Mouse (Mus musculus): ENCODE results near the gene Hist1h4m.
"Not testable (repeated sequence)": the region's sequence is repeated elsewhere in the genome, so short reads cannot be mapped to it uniquely, and the experiment has no call there.

Gene Hist1h4m

DNA sequence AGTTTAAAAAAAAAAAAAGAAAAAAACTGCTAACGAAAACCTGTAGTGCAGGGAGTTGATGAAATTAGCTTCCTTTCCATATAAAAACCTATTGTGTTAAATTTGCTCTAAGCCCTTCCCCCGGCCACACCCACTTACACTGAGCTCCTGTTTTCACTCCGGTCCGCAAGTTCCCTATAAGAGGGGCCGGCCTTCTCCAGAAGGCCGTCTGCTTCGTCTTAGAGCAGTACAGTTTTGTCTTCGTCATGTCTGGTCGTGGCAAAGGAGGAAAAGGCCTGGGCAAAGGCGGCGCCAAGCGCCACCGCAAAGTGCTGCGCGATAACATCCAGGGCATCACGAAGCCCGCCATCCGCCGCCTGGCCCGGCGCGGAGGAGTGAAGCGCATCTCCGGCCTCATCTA, at the start of gene Hist1h4m:
Hist1h4m (plus strand) TSS at position 208 of the 400 bp plus-strand sequence.
- not testable (repeated sequence) for DNase-seq (ENCODE audit: low spot score)

DNA sequence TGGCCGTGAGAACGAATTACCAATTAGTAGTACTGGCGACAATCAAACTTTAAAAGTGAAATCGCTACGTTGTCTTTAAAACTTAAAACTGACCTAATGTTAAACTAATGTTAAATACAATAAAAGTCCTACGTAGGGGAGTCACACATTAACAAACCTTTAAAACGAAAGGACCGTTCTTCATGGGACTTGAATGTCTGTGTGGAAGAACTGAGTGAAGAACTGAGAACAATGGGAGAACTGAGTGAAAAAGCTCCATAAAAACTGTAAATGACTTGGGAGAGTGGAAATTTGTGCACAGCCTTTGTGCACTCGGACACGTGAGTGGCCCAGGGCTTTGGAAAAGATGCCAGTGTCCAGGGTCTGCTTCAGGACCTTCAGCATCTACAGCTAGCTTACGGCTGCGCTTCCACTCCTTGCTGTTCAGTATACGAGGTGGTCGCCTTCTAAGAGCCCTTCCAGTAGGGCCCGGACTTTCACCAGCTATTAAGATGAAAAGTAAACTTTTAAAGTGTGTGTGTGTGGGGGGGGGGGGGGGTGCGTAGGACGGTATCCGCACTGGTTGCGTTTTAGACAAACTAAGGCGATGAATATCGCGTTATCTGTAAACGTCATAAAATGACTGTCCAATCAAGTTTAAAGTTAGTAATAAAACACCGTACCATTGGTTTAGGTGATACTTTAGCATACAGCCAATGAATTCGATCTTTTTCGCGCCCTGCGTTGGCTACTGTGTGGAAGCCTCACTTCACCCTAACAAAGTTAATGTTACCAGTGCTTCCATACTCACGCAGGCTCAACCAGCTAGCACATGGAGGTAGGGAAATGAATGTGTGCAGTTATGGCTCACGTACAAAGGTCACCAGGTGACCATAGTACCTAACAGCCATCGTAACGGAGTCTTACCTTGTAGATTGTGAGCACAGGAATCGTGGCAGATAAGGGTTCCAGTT, 32.5 kb upstream of the Hist1h4m start:
- DNase-seq (ENCODE audit: low spot score): peak; percentile 85

DNA sequence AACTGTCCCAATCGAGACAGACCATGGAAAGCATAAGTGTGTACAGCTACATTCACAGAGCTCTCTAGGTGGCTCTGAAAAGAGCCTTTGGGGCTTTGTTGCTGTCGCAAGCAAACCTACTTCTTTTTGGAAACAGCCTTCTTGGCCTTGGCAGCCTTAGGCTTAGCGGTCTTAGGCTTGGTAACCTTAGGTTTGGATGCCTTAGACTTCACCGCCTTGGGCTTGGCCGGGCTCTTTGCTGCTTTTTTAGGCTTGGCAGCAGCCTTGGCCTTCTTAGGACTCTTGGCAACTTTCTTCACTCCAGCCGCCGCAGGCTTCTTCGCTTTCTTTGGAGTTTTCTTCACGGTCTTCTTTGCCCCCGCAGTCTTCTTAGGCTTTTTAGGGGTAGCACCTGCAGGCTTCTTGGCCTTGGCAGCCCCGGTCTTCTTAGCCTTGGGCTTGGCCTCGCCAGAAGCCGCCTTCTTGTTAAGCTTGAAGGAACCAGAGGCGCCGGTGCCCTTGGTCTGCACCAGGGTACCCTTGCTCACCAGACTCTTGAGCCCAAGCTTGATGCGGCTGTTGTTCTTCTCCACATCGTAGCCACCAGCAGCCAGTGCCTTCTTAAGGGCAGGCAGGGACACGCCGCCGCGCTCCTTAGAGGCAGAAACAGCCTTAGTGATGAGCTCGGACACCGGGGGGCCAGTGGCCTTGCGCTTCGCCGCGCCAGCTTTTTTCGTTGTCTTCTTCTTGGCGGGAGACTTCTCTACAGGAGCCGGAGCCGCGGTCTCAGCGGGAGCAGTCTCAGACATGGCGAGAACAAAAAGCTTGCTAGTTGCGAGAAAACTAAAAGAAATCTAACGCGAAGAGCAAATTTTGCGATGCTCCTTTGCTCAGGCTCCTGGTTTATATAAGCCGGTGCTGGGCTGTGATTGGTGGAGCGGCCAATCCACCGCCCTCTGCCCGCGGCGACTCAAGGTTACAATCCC, 31.5 kb upstream of the Hist1h4m start, which contains the start of gene Hist1h1b:
Hist1h1b (minus strand) TSS at position 859 of the 965 bp plus-strand sequence.
- DNase-seq (ENCODE audit: low spot score): peak; percentile 90

DNA sequence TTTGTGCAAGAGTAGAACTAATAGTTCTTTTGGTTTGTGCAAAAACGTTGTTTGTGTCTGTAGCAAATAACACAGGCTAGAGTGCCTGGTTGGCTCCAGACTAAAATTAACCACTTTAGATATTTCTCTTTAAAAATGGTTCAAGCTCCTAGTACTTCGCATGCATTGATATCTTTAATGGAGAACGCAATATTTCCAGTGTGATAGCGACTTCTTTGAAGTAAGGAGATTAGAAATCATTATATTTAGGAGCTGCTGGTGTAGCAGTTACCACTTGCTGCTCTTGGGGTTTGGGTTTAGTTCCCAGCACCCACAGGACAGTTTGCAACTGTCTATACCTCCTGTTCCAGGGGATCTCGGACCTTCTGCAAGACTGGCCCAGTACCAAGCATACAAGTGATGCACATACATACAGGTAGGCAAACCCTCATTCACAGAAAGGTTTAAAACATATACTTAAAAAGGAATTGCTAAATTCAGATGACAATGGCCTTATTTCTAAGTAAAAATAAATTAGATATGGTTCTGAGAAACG, 30.5 kb upstream of the Hist1h4m start:
- no peak for DNase-seq (ENCODE audit: low spot score)

DNA sequence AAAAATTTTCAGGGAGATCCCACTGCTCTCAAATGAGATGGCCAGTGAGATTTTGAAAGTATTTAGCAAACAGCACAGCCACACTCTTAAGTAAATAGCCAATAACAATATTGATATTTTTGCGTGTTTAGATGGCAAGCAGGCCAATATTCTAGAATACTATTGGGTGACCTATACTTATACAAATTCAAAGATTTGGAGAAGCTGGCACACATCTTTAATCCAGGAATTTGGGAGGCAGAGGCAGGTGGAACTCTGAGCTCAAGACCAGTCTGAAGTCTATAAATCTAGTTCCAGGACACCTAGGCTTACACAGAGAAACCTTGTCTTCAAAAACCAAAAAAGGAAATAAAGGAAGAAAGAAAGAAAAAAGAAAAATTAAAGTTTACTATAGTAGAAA, 29.9 kb upstream of the Hist1h4m start:
- DNase-seq (ENCODE audit: low spot score): no peak

DNA sequence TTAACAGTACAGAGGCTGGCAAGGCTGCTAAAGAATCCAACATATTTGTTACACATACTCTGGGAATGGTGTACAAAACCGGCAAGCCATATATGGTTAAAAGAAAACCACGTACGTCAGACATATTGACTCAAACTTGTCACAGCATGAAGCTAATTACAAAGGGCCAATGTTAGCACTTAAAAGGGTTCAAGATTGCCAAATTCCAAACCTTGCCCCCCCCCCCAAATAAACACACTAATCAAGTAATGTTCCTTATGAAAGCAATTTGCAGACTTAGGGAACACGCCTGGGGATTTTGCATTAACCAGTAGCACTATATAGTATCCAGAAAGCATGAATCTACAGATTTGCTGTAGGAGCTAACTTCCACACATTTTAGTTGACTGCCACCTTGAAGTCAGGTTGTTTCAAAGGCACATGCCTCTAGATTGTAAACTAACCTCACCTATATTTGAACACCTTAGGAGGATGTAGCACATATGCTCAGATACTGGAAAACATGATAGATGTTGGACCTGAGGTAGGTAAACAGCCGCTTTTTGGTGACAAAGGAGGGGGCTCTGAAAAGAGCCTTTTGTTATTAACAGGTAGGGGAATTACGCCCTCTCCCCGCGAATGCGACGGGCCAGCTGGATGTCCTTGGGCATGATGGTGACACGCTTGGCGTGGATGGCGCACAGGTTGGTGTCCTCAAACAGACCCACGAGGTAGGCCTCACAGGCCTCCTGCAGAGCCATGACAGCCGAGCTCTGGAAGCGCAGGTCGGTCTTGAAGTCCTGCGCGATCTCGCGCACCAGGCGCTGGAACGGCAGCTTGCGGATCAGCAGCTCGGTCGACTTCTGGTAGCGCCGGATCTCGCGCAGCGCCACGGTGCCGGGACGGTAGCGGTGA, 28.9 kb upstream of the Hist1h4m start:
- DNase-seq (ENCODE audit: low spot score): peak; percentile 71

DNA sequence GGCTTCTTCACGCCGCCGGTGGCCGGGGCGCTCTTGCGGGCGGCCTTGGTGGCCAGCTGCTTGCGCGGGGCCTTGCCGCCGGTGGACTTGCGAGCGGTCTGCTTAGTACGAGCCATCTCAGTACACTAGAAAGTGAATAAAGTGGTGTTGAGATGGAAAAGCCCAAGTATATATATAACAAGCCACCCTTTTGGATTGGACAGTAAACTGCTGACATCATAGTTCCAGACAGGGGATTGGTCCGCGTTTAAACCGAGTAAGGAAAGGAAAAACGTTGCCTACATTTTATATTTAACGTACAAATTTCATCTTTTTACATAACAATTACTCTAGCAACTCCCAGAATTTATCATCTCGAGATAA, 28.3 kb upstream of the Hist1h4m start, which contains the start of gene Hist1h3i:
Hist1h3i (minus strand) TSS at position 116 of the 363 bp plus-strand sequence.
- peak; percentile 89 for DNase-seq (ENCODE audit: low spot score)

DNA sequence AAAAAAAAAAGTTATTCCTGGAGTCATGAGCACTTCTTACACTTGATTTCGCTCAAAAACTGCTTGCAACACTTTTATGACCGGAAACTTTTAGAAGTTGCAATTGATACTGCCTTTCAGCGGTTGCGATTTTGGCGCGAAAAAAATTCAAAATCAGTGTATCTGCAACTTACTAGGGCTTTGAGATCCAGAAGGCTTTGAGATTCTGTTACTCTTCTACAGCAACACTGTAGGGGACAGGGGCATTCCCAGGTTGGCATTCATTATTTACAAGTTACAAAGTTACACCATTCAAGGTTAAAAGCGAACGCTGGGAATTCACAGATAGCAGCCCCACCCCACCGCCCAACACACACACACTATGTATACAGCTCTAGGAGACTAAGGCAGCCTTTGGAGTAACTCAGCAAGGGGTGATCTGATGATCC, 27.8 kb upstream of the Hist1h4m start:
- DNase-seq (ENCODE audit: low spot score): peak; percentile 73

DNA sequence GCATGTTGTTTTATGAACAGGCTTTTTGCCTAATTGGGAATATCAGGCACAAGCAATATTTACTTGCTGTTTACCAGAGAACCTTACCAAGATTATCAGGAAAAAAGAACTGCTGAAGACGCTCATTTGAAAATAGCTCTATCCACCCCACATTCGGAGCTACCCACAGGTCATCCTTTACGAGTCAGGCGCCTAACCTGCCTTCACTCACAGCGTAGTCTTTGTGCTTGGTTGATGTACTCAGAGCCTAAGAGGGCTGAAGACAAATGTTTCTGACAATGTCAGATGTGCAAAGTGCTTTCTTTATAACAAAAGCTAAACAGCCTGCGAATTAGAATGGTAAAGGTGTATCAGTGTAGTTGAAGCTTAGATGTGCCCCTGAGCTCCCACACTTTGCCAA, 27.2 kb upstream of the Hist1h4m start:
- peak; percentile 11 for DNase-seq (ENCODE audit: low spot score)

DNA sequence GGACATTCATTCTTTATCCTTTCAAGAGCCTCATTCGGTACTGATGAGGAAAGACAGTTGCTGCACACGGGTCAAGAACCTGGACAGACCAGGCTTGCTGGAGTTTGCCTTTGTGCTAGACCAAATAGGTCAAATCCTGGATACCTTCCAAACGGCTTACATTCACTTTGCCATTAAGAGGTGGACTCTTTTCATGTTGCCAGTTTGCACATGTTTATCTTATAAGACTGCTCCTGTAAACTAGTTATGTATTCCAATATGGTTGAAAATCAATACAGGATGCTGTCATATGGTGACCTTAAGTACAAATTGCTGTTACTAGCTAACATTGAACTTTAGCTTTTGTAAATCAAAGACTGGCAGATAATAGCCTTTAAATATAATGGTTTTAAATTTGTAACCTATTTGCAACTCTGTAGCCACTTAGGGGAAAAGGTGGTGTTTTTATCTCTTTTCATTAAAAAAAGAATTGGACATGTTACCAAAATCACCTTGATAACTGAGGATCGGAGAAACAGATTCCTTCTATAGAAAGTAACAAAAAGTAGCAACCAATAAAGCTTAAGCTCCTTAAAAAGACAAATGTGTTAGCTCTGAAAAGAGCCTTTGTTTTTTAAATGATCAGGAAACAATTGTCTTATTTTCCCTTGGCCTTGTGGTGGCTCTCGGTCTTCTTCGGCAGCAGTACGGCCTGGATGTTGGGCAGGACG, 25.2 kb upstream of the Hist1h4m start:
- DNase-seq (ENCODE audit: low spot score): peak; percentile 53

DNA sequence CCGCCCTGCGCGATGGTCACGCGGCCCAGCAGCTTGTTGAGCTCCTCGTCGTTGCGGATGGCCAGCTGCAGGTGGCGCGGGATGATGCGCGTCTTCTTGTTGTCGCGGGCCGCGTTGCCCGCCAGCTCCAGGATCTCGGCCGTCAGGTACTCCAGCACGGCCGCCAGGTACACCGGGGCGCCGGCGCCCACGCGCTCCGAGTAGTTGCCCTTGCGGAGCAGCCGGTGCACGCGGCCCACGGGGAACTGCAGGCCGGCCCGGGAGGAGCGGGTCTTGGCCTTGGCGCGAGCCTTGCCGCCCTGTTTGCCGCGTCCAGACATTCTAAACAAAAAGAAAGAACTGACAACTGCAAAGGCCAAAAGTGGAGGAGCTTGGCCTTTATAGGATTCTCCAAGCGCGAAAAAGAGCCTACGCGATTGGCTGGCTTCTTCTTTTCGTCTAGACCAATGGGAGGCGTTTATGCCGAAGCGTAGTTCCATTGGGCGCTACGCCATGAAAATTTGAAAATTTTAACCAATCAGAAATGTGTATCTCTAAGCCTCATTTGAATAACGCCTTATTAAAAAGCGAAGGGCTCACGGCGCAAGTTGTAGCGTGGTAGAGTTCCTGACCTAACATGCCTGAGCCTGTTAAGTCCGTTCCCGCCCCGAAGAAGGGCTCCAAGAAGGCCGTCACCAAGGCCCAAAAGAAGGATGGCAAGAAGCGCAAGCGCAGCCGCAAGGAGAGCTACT, 24.5 kb upstream of the Hist1h4m start, which contains the start of the genes Hist1h2an and Hist1h2bp:
Hist1h2an (minus strand) TSS at position 320 of the 731 bp plus-strand sequence.
Hist1h2bp (plus strand) TSS at position 563 of the 731 bp plus-strand sequence.
- DNase-seq (ENCODE audit: low spot score): peak; percentile 96

DNA sequence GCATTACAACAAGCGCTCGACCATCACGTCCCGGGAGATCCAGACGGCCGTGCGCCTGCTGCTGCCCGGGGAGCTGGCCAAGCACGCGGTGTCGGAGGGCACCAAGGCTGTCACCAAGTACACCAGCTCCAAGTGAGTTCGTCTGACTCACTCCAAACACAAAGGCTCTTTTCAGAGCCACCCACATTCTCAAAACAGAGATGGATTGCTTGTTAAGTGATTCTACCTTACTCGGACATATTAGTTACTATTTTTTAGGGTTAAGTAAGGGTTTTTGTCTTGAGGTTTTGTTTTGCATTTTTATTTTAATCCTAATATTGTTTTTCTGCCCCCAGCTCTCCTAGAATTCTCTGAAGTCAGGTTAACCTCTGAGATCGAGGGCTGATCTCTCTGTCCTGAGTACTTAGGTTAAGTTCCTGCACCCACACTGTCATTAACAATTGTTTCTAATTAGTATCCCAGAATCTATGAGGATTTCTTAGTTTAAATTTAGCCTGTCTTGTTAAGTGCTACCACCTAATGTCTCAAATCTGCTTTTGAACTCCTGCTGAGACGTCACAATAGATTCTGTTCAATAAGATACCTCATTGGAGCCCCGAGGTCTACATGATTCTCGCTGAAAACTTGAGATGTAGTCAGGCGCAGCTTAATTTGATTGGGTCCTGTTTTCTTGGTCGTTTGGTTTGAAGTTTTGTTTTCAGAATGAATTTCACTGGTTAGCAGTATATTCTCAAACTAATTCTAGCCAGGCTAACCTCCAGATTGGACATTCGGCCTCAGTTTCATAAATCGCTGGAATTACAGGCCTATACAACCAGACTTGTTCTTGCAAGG, 23.6 kb upstream of the Hist1h4m start:
- peak; percentile 26 for DNase-seq (ENCODE audit: low spot score)

DNA sequence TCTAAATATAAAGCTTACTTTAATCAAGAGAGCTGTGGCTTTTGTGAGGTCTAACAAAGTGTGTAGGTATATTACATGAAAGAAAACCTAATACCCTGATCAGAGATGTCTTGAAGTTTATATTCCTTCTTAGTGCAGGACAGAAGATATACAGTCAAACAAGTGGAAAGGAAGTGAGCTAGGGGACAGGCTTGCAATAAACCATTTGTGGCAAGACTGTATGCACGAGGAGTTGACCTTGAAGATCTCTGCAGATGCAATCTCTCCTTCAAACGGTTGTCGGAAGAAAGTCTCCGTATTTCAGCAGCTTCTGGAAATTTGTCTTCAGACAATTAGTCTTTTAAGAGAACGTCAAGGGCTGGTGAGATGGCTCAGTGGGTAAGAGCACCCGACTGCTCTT, 21.6 kb upstream of the Hist1h4m start:
- DNase-seq (ENCODE audit: low spot score): no peak

DNA sequence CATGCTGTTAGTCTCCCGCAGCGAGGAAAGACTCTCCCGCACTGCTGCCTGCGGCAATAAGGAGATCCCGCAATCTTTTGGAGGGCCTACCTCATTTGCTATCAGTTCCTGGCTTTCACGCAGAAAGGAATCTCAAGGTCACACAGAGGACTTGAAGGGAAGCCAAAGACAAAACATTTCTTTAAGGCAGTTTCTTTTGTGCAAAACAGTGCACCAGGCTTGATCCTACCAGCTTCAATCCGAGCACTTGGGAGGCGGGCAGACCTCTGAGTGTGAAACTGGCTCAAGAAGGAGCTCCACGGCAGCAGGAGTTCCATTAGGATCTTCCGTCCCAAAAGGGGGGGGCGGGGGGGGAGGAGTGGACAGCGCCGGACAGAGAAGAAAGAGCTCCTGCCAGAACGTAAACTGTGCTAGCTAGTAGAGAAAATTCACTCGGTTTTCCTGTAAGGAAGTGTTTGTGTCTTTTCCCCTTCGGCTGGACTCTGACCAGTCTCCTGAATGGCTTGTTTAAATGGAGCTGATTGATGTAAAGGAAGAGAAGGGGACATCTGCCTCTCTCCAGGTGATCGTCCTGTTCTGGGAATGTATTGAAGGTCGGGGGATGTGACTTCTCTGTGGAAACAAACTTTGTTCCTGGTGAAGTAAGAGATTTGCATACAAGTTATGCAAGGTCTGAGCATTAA, 20.8 kb upstream of the Hist1h4m start:
- peak; percentile 58 for DNase-seq (ENCODE audit: low spot score)

DNA sequence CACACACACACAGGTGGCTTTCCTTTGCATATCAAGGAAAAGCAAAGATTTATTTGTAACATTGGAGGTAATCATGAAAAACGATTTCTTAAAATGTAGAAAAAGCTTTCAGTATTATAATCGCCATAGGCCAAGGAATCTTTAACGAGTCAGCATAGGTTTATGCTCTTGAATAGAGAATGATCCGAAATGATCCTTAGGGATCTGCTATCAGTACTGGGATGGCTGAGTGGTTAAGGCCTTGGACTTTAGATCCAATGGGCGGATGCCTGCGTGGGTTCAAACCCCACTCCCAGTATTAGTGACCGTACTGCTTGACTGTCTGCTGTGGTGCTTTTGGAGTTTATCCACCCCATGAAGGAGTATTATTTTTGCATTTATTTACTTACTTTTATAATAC, 16.0 kb upstream of the Hist1h4m start:
- no peak for DNase-seq (ENCODE audit: low spot score)

DNA sequence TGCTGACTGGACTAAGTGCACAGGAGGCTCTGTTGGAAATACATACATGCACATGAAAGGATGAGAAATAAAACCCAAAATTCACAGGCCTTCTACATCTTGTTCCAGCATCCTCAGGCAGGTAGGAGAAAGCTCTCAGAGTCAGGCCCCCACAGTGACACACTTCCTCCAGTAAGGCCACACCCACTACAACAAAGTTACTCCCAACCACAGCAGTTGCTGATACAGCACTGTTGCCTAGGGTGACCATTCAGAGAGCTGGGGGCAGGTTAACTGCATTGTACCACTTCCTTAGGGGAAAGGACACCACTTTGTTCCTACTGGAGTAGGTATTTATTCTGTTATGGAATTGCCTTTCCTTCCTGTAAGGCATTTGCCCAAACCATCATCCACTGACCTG, 14.4 kb upstream of the Hist1h4m start:
- not testable (repeated sequence) for DNase-seq (ENCODE audit: low spot score)

DNA sequence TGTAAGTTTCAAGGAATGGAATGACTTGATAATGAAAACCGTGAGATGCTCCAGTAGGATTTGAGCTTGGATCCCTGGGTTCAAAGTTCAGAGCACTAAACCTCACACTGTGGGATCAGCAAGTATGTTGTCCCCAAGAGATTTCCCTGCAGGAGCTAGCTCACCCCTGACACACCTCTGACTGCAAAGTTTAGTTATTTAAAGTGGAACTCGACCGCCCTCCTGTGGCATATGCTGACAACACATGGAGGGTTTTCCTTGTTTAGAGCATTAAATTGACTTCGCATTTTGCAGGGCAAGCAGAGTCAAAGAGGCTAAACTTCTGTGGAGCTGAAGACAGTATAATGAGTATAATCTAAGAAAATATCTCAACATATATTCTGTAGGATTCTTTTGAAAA, 8.5 kb upstream of the Hist1h4m start:
- DNase-seq (ENCODE audit: low spot score): not testable (repeated sequence)

DNA sequence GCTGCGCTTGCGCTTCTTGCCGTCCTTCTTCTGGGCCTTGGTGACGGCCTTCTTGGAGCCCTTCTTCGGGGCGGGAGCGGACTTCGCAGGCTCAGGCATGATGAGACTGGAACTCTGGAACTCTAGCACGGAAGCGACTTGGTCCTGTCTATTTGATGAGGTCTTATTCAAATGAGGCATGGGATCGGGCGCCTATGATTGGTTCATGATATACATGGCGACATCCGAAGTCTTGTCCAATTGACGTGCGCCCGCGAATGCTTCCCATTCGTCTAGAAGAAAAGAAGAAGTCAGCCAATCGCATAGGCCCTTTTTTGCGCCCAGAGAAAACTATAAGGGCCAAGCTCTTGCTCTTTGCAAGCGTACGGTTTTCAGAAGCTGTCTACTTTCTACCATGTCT, 1.5 kb upstream of the Hist1h4m start, which contains the start of the genes Hist1h2bq and Hist1h2ao:
Hist1h2bq (minus strand) TSS at position 125 of the 400 bp plus-strand sequence.
Hist1h2ao (plus strand) TSS at position 393 of the 400 bp plus-strand sequence.
- DNase-seq (ENCODE audit: low spot score): not testable (repeated sequence)

All from yolk sac, embryonic 10.5 days (tissue).